Mouse (Mus musculus) G1E (cell line): Measurements from ENCODE around the gene Rps27l. TPM values are rescaled to one million over a fixed set of nuclear protein-coding genes. Genes with fewer than 3 reads are reported as not detected.

Source experiments
- ATAC-seq: 2 replicates; pipeline ENCODE4 v1.8.0; 2016; ENCODE audit warnings: mild to moderate bottlenecking; ENCODE audit not compliant: insufficient number of reproducible peaks, poor library complexity, low FRiP score, severe bottlenecking; ENCODE audit errors: extremely low read depth
- DNase-seq: peaks from one replicate; pipeline ENCODE4 v3.0.0; 2012; ENCODE audit warnings: low spot score
- H3K27me3 ChIP-seq: 2 replicates; pipeline ENCODE4 v1.6.1; 2012; ENCODE audit warnings: mild to moderate bottlenecking, low read length, inconsistent platforms; ENCODE audit not compliant: insufficient read depth
- H3K36me3 ChIP-seq: replicated peaks from 2 replicates; pipeline ENCODE3; 2012; ENCODE audit warnings: mild to moderate bottlenecking, inconsistent platforms
- H3K4me1 ChIP-seq: 2 replicates; pipeline ENCODE4 v1.6.1; 2012; ENCODE audit warnings: low read depth, low read length, inconsistent platforms, mixed read lengths; ENCODE audit not compliant: insufficient read depth
- H3K4me3 ChIP-seq: 2 replicates; pipeline ENCODE4 v1.5.1; 2012; ENCODE audit warnings: low read depth, mild to moderate bottlenecking, inconsistent platforms, low read length, moderate library complexity, mixed read lengths
- H3K9me3 ChIP-seq: replicated peaks from 2 replicates; pipeline ENCODE4 v1.6.1; 2012; ENCODE audit warnings: inconsistent platforms
- GATA1 ChIP-seq: IDR thresholded peaks from 2 replicates; pipeline ENCODE4 v1.6.1; 2012; ENCODE audit warnings: borderline replicate concordance, low read length, inconsistent platforms, mixed read lengths
- TAL1 ChIP-seq: conservative IDR thresholded peaks from 2 replicates; pipeline ENCODE4 v1.6.1; 2012; ENCODE audit warnings: low read depth, low read length, inconsistent platforms, mixed read lengths
- polyA plus RNA-seq: library from polyadenylated mRNA; stranded (reverse); fragments of >175 nt; gene quantifications from 2 replicates; pipeline ENCODE4 v1.2.3, GENCODE M21; 2012
- total RNA-seq, 2 experiments: library from RNA; stranded (forward) in 1 of 2; stranded (reverse) in 1 of 2; fragments of 200-1000 nt in 1 of 2; fragments of >200 nt in 1 of 2; fragmentation: Nextera tagmentation in 1 of 2; gene quantifications; 2 replicates each; pipeline ENCODE4 v1.2.3; 2014 to 2017

Gene Rps27l
- total and polyA plus RNA-seq, 3 experiments, result 208 to 363 (median 212) TPM

DNA sequence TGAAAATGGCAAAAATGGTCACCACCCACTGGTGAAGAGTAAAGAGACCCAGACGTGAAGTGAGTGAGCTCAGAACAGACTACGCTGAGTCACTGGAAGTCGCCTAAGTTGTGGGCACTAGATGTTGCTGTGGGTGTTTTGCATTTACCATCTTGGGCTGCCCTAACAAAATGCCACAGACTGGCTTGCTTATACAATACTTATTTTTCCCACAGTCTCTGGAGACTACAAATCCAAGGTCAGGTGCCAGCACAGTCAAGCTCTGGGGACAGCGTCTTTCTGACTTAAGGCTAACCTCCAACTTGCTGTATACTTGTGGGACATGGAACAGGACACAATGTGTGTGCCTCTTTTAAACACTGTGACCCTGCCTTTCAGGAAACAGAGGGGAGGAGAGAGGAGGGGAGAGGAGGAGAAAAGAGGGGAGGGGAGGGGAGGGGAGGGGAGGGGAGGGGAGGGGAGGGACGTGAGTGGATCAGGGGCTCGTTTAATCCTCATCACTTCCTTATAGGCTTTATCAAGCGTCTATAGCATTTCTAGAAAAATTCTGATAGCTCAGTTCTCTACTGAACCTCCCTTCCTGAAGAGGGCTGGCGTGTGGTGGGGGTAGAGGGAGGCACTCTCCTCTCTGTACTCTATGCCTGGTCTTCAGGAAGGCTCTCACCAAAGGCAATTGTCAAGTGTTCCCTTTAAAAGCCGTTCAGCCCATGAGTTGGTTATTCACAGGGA lies 45.3 kb downstream of the Rps27l start:
- DNase-seq (no peak), ATAC-seq (no peak)
- peaks cover 4% of the 10 kb centered on the region; the same call in 1 of the 2 replicates for H3K9me3 ChIP-seq
- peaks cover 59% of the 10 kb centered on the region for H3K4me1 ChIP-seq
- H3K27me3 ChIP-seq, result peaks cover 5% of the 10 kb centered on the region
- no peaks in the 10 kb centered on the region for H3K36me3 ChIP-seq
- H3K4me3 ChIP-seq, result no peak overlapping the region
- no peak for TF ChIP-seq GATA1
- TF ChIP-seq TAL1, result no peak

DNA sequence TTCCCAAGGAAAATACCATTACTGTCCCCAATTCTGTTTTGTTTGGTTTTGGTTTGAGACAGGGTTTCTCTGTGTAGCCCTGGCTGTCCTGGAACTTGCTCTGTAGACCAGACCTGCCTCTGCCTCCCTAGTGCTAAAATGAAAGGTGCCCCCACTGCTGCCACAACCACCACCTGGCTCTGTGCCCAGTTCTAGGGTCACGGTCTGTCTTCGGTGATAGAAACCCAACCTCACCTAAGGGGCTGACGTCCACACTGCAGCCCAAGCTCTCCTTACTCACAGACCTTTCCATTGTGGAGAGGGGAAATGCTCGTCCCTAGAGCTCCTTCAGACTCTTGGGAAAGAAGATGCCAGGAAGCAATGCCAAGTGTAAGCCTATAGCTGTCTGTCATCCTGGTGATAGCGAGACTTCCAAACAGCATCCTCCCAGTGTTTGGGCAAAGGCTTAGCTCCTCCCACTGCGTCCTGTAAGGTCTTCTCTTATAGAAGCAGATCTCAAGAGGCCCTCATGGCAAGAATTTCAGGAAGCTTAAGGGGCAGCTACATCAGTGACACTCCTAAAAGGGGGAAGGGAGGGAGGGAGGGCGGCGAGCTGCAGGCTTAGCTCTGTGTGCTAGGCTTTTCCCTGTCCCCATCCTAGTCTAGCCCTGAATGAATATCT lies 46.0 kb downstream of the Rps27l start:
- DNase-seq (no peak), ATAC-seq (no peak)
- TF ChIP-seq TAL1, result no peak
- peaks cover 4% of the 10 kb centered on the region; the same call in 1 of the 2 replicates for H3K9me3 ChIP-seq
- H3K36me3 ChIP-seq, result no peaks in the 10 kb centered on the region
- H3K4me1 ChIP-seq, result peaks cover 58% of the 10 kb centered on the region
- no peak overlapping the region; the same call in 1 of the 2 replicates for H3K4me3 ChIP-seq
- peaks cover 3% of the 10 kb centered on the region; the same call in 1 of the 2 replicates for H3K27me3 ChIP-seq

Other genes with a start within 250 kb of the Rps27l start
- gene Car12, start 232.4 kb upstream of the Rps27l start, total RNA-seq (2014; fragmentation: Nextera tagmentation), result not detected in 2 replicates
- 0.05 and 0.12 TPM in 2 replicates for gene Car12, start 232.4 kb upstream of the Rps27l start, total RNA-seq (2017)
- not detected in 2 replicates for gene Car12, start 232.4 kb upstream of the Rps27l start, polyA plus RNA-seq
- 0.29 and 0.98 TPM in 2 replicates for gene Aph1b, start 150.6 kb upstream of the Rps27l start, total RNA-seq (2014; fragmentation: Nextera tagmentation)
- gene Aph1b, start 150.6 kb upstream of the Rps27l start, total RNA-seq (2017), result 0.98 and 0.99 TPM in 2 replicates
- 0.01 and 0.04 TPM in 2 replicates for gene Aph1b, start 150.6 kb upstream of the Rps27l start, polyA plus RNA-seq
- not detected in 2 replicates for gene Gm10647, start 149.0 kb upstream of the Rps27l start, total RNA-seq (2014; fragmentation: Nextera tagmentation)
- 0.22 and 0.23 TPM in 2 replicates for gene Gm10647, start 149.0 kb upstream of the Rps27l start, total RNA-seq (2017)
- gene Gm10647, start 149.0 kb upstream of the Rps27l start, polyA plus RNA-seq, result not detected in 2 replicates
- gene Aph1c, start 111.4 kb upstream of the Rps27l start, total RNA-seq (2014; fragmentation: Nextera tagmentation), result not detected in 2 replicates
- gene Aph1c, start 111.4 kb upstream of the Rps27l start, total RNA-seq (2017), result 0.12 and 0.16 TPM in 2 replicates
- gene Aph1c, start 111.4 kb upstream of the Rps27l start, polyA plus RNA-seq, result not detected in 2 replicates
- 40.6 and 44.3 TPM in 2 replicates for gene Rab8b, start 26.4 kb upstream of the Rps27l start, total RNA-seq (2014; fragmentation: Nextera tagmentation)
- 107 and 121 TPM in 2 replicates for gene Rab8b, start 26.4 kb upstream of the Rps27l start, total RNA-seq (2017)
- 2.5 and 4.9 TPM in 2 replicates for gene Rab8b, start 26.4 kb upstream of the Rps27l start, polyA plus RNA-seq
- 10.9 and 14.2 TPM in 2 replicates for gene Lactb, start 29.4 kb downstream of the Rps27l start, total RNA-seq (2014; fragmentation: Nextera tagmentation)
- 13.4 and 16.4 TPM in 2 replicates for gene Lactb, start 29.4 kb downstream of the Rps27l start, total RNA-seq (2017)
- 4.7 and 7.6 TPM in 2 replicates for gene Lactb, start 29.4 kb downstream of the Rps27l start, polyA plus RNA-seq
- 182 and 191 TPM in 2 replicates for gene Tpm1, start 103.3 kb downstream of the Rps27l start, total RNA-seq (2014; fragmentation: Nextera tagmentation)
- gene Tpm1, start 103.3 kb downstream of the Rps27l start, total RNA-seq (2017), result 168 and 171 TPM in 2 replicates
- 69.7 and 98.8 TPM in 2 replicates for gene Tpm1, start 103.3 kb downstream of the Rps27l start, polyA plus RNA-seq